Mouse (Mus musculus) kidney, embryonic 15.5 days (tissue): Measurements from ENCODE around the gene Map2k1. TPM values are rescaled to one million over a fixed set of nuclear protein-coding genes. Genes with fewer than 3 reads are reported as not detected.
"Not testable (repeated sequence)": the region's sequence is repeated elsewhere in the genome, so short reads cannot be mapped to it uniquely, and the experiment has no call there.

Experiments
- ATAC-seq: fragments of 200-750 bp; cut with Nextera tagmentation; replicated peaks from 2 replicates; pipeline ENCODE4 v1.8.0; 2017; ENCODE audit warnings: moderate TSS enrichment; ENCODE audit not compliant: low FRiP score
- H3K27ac ChIP-seq: fragments of 300-500 bp; sonication (generic); 2 replicates; pipeline ENCODE4 v1.5.1; 2015; ENCODE audit warnings: mild to moderate bottlenecking, inconsistent platforms
- H3K27me3 ChIP-seq: fragments of 300-500 bp; sonication (generic); 2 replicates; pipeline ENCODE4 v1.6.1; 2015; ENCODE audit warnings: inconsistent platforms
- H3K36me3 ChIP-seq: fragments of 300-500 bp; sonication (generic); 2 replicates; pipeline ENCODE4 v1.6.1; 2015; ENCODE audit warnings: inconsistent platforms
- H3K4me1 ChIP-seq: fragments of 300-500 bp; sonication (generic); 2 replicates; pipeline ENCODE4 v1.6.1; 2015; ENCODE audit warnings: inconsistent platforms
- H3K4me2 ChIP-seq: fragments of 300-500 bp; sonication (generic); 2 replicates; pipeline ENCODE4 v1.6.1; 2015; ENCODE audit warnings: moderate library complexity, mild to moderate bottlenecking, inconsistent platforms
- H3K4me3 ChIP-seq: fragments of 300-500 bp; sonication (generic); replicated peaks from 2 replicates; pipeline ENCODE4 v1.5.1; 2015; ENCODE audit warnings: mild to moderate bottlenecking, inconsistent platforms
- H3K9ac ChIP-seq: fragments of 300-500 bp; sonication (generic); 2 replicates; pipeline ENCODE4 v1.6.1; 2015; ENCODE audit warnings: mild to moderate bottlenecking, inconsistent platforms
- H3K9me3 ChIP-seq: fragments of 300-500 bp; sonication (generic); replicated peaks from 2 replicates; pipeline ENCODE4 v1.6.1; 2016; ENCODE audit warnings: inconsistent platforms
- WGBS: fragments of 180-500 bp; shearing (Covaris S2); methylation state at CpG from one replicate; pipeline ENCODE4 v1.1.7; 2015; ENCODE audit warnings: mixed read lengths; 5-methylcytosine and 5-hydroxymethylcytosine counted together
- polyA plus RNA-seq: library from polyadenylated mRNA; unstranded; fragments of >200 nt; fragmentation: Nextera tagmentation; extraction: Ambion mirVana; gene quantifications from 2 replicates; pipeline ENCODE4 v1.2.1, GENCODE M21; 2015

The Map2k1 gene
- 80.4 and 81.7 TPM in 2 replicates for polyA plus RNA-seq

- Histone ChIP-seq H3K4me3 (peak within 1 kb of the TSS; percentile 100), H3K4me1 (peaks cover 22% of the 10 kb centered on the region), H3K4me2 (peak within 1 kb of the TSS; percentile 67), H3K9ac (peak within 1 kb of the TSS; percentile 91), H3K36me3 (peaks cover 6% of the 10 kb centered on the region; the same call in 1 of the 2 replicates), H3K27ac (peak within 1 kb of the TSS; percentile 97), H3K27me3 (no peaks in the 10 kb centered on the region), H3K9me3 (no peaks in the 10 kb centered on the region)
- ATAC-seq = peak; percentile 98
- WGBS = under 1% methylated on average over 89 of the region's 89 CpGs
Measured at GRCm38 (mm10) chr9:64253021-64253904, at the start of gene Map2k1. Map2k1 (minus strand) TSS chr9:64253631.

- not testable (repeated sequence) for H3K27ac ChIP-seq, ATAC-seq, H3K4me3 ChIP-seq, H3K9me3 ChIP-seq, H3K4me2 ChIP-seq, H3K4me1 ChIP-seq, H3K9ac ChIP-seq, H3K27me3 ChIP-seq
- WGBS = 94% methylated on average over 4 of the region's 4 CpGs
- H3K36me3 ChIP-seq = peaks cover 89% of the 10 kb centered on the region
Measured at GRCm38 (mm10) chr9:64303086-64303485, 49.7 kb upstream of the Map2k1 start.

GRCm38 (mm10) chr9:64282404-64282987 is 29.1 kb upstream of the Map2k1 start:
- Histone ChIP-seq H3K4me3 (peak overlapping the region; percentile 82), H3K4me1 (peaks cover 11% of the 10 kb centered on the region), H3K27me3 (no peaks in the 10 kb centered on the region), H3K9ac (peak overlapping the region; percentile 96), H3K4me2 (peak overlapping the region; percentile 68), H3K36me3 (peaks cover 10% of the 10 kb centered on the region), H3K9me3 (no peaks in the 10 kb centered on the region), H3K27ac (peak overlapping the region; percentile 94)
- 44% methylated on average over 5 of the region's 5 CpGs for WGBS
- no peak for ATAC-seq

DNA sequence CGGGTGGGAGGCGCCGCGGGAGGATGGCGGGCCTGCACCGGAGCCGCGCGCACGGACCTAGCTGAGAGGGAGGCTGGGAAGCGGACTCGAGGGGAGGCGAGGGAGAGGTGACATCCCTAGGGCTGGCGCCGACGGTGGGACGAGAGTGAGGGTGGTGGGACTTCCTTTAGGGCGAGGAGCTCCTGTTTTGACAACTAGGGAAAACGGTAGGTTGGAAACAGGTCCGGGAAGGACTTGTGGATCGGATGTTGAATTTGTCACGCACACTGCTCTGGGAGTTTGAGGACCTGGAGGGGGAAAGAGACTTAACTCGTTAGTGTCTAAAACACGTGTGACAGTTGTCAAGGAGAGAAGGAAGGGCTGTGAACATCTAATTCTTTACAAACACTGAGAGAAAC is 28.3 kb upstream of the Map2k1 start:
- Histone ChIP-seq H3K27me3 (no peaks in the 10 kb centered on the region), H3K9ac (peak overlapping the region; percentile 96), H3K27ac (peak overlapping the region; percentile 94), H3K4me1 (peaks cover 11% of the 10 kb centered on the region), H3K4me2 (peak overlapping the region; percentile 68), H3K36me3 (peaks cover 6% of the 10 kb centered on the region; the same call in 1 of the 2 replicates), H3K9me3 (no peaks in the 10 kb centered on the region), H3K4me3 (peak overlapping the region; percentile 82)
- under 1% methylated on average over 24 of the region's 24 CpGs for WGBS
- ATAC-seq = peak; percentile 92

DNA sequence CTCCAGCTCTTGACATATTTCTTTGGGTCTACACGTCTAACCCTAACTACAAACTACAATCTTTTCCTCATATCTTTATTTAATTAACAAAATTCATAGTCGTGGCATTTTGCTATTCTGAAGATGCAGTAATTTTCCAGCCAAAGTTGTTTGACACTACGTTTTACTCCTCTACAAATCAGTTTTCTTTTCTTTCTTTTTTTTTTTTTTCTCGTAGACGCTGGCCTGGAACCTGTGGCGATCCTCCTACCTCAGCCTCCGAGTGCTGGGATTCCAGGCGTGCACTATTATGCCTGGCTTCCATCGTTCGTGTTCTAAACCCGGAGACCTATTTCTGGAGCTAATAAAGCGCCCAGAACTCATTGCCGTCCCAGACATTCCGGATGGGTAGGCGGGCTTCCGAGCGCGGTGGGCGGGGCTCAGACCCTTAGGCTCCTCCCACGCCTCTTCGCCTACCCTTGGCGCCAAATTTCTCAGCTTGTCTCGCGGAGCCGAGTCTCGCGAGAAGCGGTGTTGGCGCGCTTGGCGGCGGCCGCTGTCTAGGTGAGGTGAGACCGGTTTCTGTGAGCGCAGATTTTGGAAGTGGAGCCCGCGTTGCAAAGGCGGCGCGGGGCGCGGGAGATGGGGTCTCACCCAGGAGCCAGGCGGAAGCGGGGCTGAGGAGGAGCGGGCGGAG is 27.8 kb upstream of the Map2k1 start, which contains the start of gene Tipin:
Tipin (plus strand) TSS at position 477 of the 676 bp plus-strand sequence.
- Histone ChIP-seq H3K9ac (peak within 1 kb of the TSS; percentile 96), H3K4me2 (peak within 1 kb of the TSS; percentile 68), H3K4me3 (peak within 1 kb of the TSS; percentile 82), H3K27ac (peak within 1 kb of the TSS; percentile 94), H3K9me3 (no peaks in the 10 kb centered on the region), H3K4me1 (peaks cover 11% of the 10 kb centered on the region), H3K27me3 (no peaks in the 10 kb centered on the region), H3K36me3 (peaks cover 6% of the 10 kb centered on the region; the same call in 1 of the 2 replicates)
- 2% methylated on average over 46 of the region's 46 CpGs for WGBS
- peak; percentile 95 for ATAC-seq

GRCm38 (mm10) chr9:64278665-64279310 is 25.4 kb upstream of the Map2k1 start:
- 97% methylated on average over 6 of the region's 6 CpGs for WGBS
- no peak for ATAC-seq
- Histone ChIP-seq H3K27ac (no peak overlapping the region), H3K36me3 (no peaks in the 10 kb centered on the region; the same call in 1 of the 2 replicates), H3K27me3 (no peaks in the 10 kb centered on the region), H3K9me3 (no peaks in the 10 kb centered on the region), H3K9ac (no peak overlapping the region), H3K4me3 (no peak overlapping the region), H3K4me1 (peaks cover 11% of the 10 kb centered on the region), H3K4me2 (no peak overlapping the region)

- WGBS = 69% methylated on average over 8 of the region's 8 CpGs
- H3K27ac ChIP-seq = no peak overlapping the region
- H3K9me3 ChIP-seq = no peaks in the 10 kb centered on the region
- H3K4me3 ChIP-seq = no peak overlapping the region
- no peak overlapping the region for H3K4me2 ChIP-seq
- H3K4me1 ChIP-seq = peaks cover 8% of the 10 kb centered on the region
- H3K27me3 ChIP-seq = no peaks in the 10 kb centered on the region
- no peak overlapping the region for H3K9ac ChIP-seq
- H3K36me3 ChIP-seq = no peaks in the 10 kb centered on the region
- no peak for ATAC-seq
Measured at GRCm38 (mm10) chr9:64277706-64278105, 24.3 kb upstream of the Map2k1 start.

GRCm38 (mm10) chr9:64274919-64275318 is 21.5 kb upstream of the Map2k1 start:
- Histone ChIP-seq H3K27me3 (no peaks in the 10 kb centered on the region), H3K4me3 (no peak overlapping the region), H3K9ac (no peak overlapping the region), H3K27ac (no peak overlapping the region), H3K4me1 (no peaks in the 10 kb centered on the region), H3K4me2 (no peak overlapping the region), H3K36me3 (no peaks in the 10 kb centered on the region), H3K9me3 (no peaks in the 10 kb centered on the region)
- WGBS = 70% methylated on average over 1 of the region's 1 CpGs
- ATAC-seq = no peak

DNA sequence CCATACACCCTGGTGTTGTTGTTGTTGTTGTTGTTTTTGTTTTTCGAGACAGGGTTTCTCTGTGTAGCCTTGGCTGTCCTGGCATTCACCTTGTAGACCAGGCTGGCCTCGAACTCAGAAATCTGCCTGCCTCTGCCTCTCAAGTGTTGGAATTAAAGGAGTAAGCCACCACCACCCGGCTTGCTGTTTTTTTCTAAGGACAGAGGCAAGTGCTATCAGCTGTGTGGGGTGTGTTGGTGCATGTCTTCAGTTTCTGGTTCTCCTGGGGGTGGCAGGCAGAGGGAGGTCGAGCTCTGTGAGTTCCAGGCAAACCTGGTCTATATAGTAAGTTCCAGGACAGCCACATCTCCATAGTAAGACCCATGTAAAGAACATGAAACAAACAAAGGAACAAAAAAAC is 20.9 kb upstream of the Map2k1 start:
- WGBS = 87% methylated on average over 4 of the region's 4 CpGs
- no peak overlapping the region for H3K27ac ChIP-seq
- no peaks in the 10 kb centered on the region for H3K36me3 ChIP-seq
- ATAC-seq = no peak
- H3K4me1 ChIP-seq = no peaks in the 10 kb centered on the region
- no peaks in the 10 kb centered on the region for H3K27me3 ChIP-seq
- H3K9me3 ChIP-seq = no peaks in the 10 kb centered on the region
- no peak overlapping the region for H3K4me2 ChIP-seq
- H3K9ac ChIP-seq = no peak overlapping the region
- H3K4me3 ChIP-seq = no peak overlapping the region

DNA sequence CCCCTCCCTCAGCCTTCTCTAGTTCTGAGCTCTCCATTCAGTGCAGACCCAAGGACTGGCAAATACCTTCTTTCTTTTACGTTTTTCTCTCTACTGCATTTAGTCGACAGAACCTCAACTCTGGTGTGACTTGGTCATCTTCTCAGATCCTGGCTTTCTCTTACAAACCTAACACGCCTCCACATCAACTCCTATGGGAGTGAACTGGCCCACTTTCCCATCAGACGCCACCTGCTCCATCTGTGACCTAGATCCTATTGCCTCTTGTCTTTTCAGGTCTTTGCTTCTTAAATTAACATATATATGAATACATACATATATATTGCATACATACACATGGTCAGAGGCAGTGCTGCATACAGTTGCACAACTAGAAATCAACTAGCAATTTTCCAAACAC is 20.3 kb upstream of the Map2k1 start:
- H3K9ac ChIP-seq = no peak overlapping the region
- 73% methylated on average over 4 of the region's 4 CpGs for WGBS
- no peak for ATAC-seq
- H3K27me3 ChIP-seq = no peaks in the 10 kb centered on the region
- no peak overlapping the region for H3K27ac ChIP-seq
- H3K4me1 ChIP-seq = no peaks in the 10 kb centered on the region
- H3K4me3 ChIP-seq = no peak overlapping the region
- H3K9me3 ChIP-seq = no peaks in the 10 kb centered on the region
- no peaks in the 10 kb centered on the region for H3K36me3 ChIP-seq
- no peak overlapping the region for H3K4me2 ChIP-seq

- no peak overlapping the region for H3K4me2 ChIP-seq
- no peaks in the 10 kb centered on the region for H3K9me3 ChIP-seq
- H3K9ac ChIP-seq = no peak overlapping the region
- 48% methylated on average over 7 of the region's 7 CpGs for WGBS
- no peak overlapping the region for H3K27ac ChIP-seq
- ATAC-seq = no peak
- no peak overlapping the region for H3K4me3 ChIP-seq
- H3K36me3 ChIP-seq = no peaks in the 10 kb centered on the region
- no peaks in the 10 kb centered on the region for H3K27me3 ChIP-seq
- no peaks in the 10 kb centered on the region for H3K4me1 ChIP-seq
Measured at GRCm38 (mm10) chr9:64272611-64273010, 19.2 kb upstream of the Map2k1 start.
